Mouse (Mus musculus) cerebellum, adult 2 months (tissue): ENCODE data around the gene Fxr2. TPM values are rescaled to one million over a fixed set of nuclear protein-coding genes. Genes with fewer than 3 reads are reported as not detected.
"Not testable (repeated sequence)": the region's sequence is repeated elsewhere in the genome, so short reads cannot be mapped to it uniquely, and the experiment has no call there.

Experiments
- DNase-seq, 2 experiments: peaks; one replicate each; pipeline ENCODE4 v3.0.0; 2021
- H3K27ac ChIP-seq: fragments of 200-500 bp; 2 replicates; pipeline ENCODE4 v1.5.1; 2012; ENCODE audit warnings: low read length, control low read depth, inconsistent platforms; ENCODE audit not compliant: insufficient read depth
- H3K27me3 ChIP-seq: fragments of 200-500 bp; 2 replicates; pipeline ENCODE4 v1.6.1; 2012; ENCODE audit warnings: inconsistent platforms, mild to moderate bottlenecking, low read length, moderate library complexity; ENCODE audit not compliant: control insufficient read depth, insufficient read depth
- H3K4me1 ChIP-seq: fragments of 200-500 bp; 2 replicates; pipeline ENCODE4 v1.6.1; 2011; ENCODE audit warnings: low read length; ENCODE audit not compliant: control insufficient read depth, insufficient read depth
- H3K4me3 ChIP-seq: fragments of 200-500 bp; replicated peaks from 2 replicates; pipeline ENCODE3; 2011; ENCODE audit warnings: mild to moderate bottlenecking, low read depth, low read length, control low read depth; ENCODE audit not compliant: insufficient read depth
- CTCF ChIP-seq: fragments of 200-500 bp; IDR thresholded peaks from 2 replicates; pipeline ENCODE4 v1.5.1; 2011; ENCODE audit warnings: low read depth, mild to moderate bottlenecking, control low read depth, low read length, moderate library complexity, borderline replicate concordance; ENCODE audit not compliant: insufficient read depth
- POLR2A ChIP-seq: fragments of 200-500 bp; IDR thresholded peaks from 2 replicates; pipeline ENCODE4 v1.6.1; 2011; ENCODE audit warnings: low read length, control low read depth, borderline replicate concordance; ENCODE audit not compliant: insufficient read depth
- WGBS: fragments of 180-500 bp; shearing (Covaris S2); methylation state at CpG from one replicate; pipeline ENCODE4 v1.1.7; 2018; 5-methylcytosine and 5-hydroxymethylcytosine counted together
- polyA plus RNA-seq: library from polyadenylated mRNA; depleted of rRNA; stranded (reverse); fragments of >200 nt; gene quantifications from 2 replicates; pipeline ENCODE4 v1.2.3, GENCODE M21; 2012

Gene Fxr2
- polyA plus RNA-seq, 1 experiment, result 176 TPM

GRCm38 (mm10) chr11:69623006-69623405 lies 9.8 kb upstream of the Fxr2 start:
- H3K4me3 ChIP-seq, result peak overlapping the region; percentile 97
- no peak for DNase-seq

GRCm38 (mm10) chr11:69624339-69624738 lies 8.5 kb upstream of the Fxr2 start:
- 76% methylated on average over 2 of the region's 2 CpGs for WGBS
- H3K27me3 ChIP-seq, H3K27ac ChIP-seq, H3K4me1 ChIP-seq, H3K4me3 ChIP-seq, DNase-seq: not testable (repeated sequence)

More at GRCm38 (mm10) chr11:69623006-69623405, 9.8 kb upstream of the Fxr2 start:
- Histone ChIP-seq H3K27ac (peak overlapping the region; percentile 77), H3K4me1 (peaks cover 9% of the 10 kb centered on the region; the same call in 1 of the 2 replicates), H3K27me3 (no peaks in the 10 kb centered on the region)
- no peak for TF ChIP-seq POLR2A
- TF ChIP-seq CTCF, result no peak
- WGBS, result 64% methylated on average over 4 of the region's 4 CpGs

GRCm38 (mm10) chr11:69628286-69628685 lies 4.5 kb upstream of the Fxr2 start:
- 35% methylated on average over 6 of the region's 6 CpGs for WGBS
- no peak for TF ChIP-seq POLR2A
- peak; percentile 97 for TF ChIP-seq CTCF
- peaks cover 8% of the 10 kb centered on the region; the same call in 1 of the 2 replicates for H3K4me1 ChIP-seq
- H3K27me3 ChIP-seq, result no peaks in the 10 kb centered on the region
- H3K4me3 ChIP-seq, result no peak overlapping the region
- no peak overlapping the region for H3K27ac ChIP-seq
- peak; percentile 81 to 86 for DNase-seq

- no peak for TF ChIP-seq CTCF
- no peak for TF ChIP-seq POLR2A
- Histone ChIP-seq H3K4me3 (no peak overlapping the region), H3K27me3 (no peaks in the 10 kb centered on the region), H3K27ac (no peak overlapping the region), H3K4me1 (peaks cover 5% of the 10 kb centered on the region; the same call in 1 of the 2 replicates)
- peak in 1 of 2 experiments; percentile 31 for DNase-seq
- 37% methylated on average over 1 of the region's 1 CpGs for WGBS
These were observed 3.0 kb upstream of the Fxr2 start for GRCm38 (mm10) chr11:69629802-69630201.

- no peak for TF ChIP-seq POLR2A
- no peak for TF ChIP-seq CTCF
- H3K27ac ChIP-seq, result peak overlapping the region; percentile 43
- DNase-seq, result no peak
- WGBS, result under 1% methylated on average over 49 of the region's 50 CpGs
- peak overlapping the region; percentile 98 for H3K4me3 ChIP-seq
- no peaks in the 10 kb centered on the region for H3K27me3 ChIP-seq
- peaks cover 4% of the 10 kb centered on the region; the same call in 1 of the 2 replicates for H3K4me1 ChIP-seq
These were observed 507 bp downstream of the Fxr2 start for GRCm38 (mm10) chr11:69633128-69633866.

- H3K27ac ChIP-seq, result no peak overlapping the region
- 62% methylated on average over 3 of the region's 3 CpGs for WGBS
- peaks cover 4% of the 10 kb centered on the region; the same call in 1 of the 2 replicates for H3K4me1 ChIP-seq
- H3K27me3 ChIP-seq, result no peaks in the 10 kb centered on the region
- H3K4me3 ChIP-seq, result no peak overlapping the region
- no peak for DNase-seq
- TF ChIP-seq CTCF, result no peak
- TF ChIP-seq POLR2A, result no peak
These were observed 2.7 kb downstream of the Fxr2 start for GRCm38 (mm10) chr11:69635471-69635870.

GRCm38 (mm10) chr11:69645860-69646259 lies 13.1 kb downstream of the Fxr2 start:
- Histone ChIP-seq H3K4me1 (no peaks in the 10 kb centered on the region), H3K27ac (no peak overlapping the region), H3K27me3 (no peaks in the 10 kb centered on the region), H3K4me3 (no peak overlapping the region)
- no peak for DNase-seq
- TF ChIP-seq CTCF (no peak), POLR2A (no peak)
- 89% methylated on average over 5 of the region's 5 CpGs for WGBS

- Histone ChIP-seq H3K27me3 (no peaks in the 10 kb centered on the region), H3K27ac (no peak overlapping the region), H3K4me3 (no peak overlapping the region), H3K4me1 (0 out of 2 replicates have a peak, but pooled peaks cover 5% of the 10 kb centered on the region)
- no peak for DNase-seq
- TF ChIP-seq POLR2A, result no peak
- TF ChIP-seq CTCF, result no peak
- WGBS, result 60% methylated on average over 5 of the region's 5 CpGs
These were observed 20.6 kb downstream of the Fxr2 start for GRCm38 (mm10) chr11:69653399-69653798.
